Mouse (Mus musculus): ENCODE data around the gene Clca3a1.

- no peak for TF ChIP-seq CEBPB (IDR thresholded peaks at IDR 0.05; ENCODE audit: insufficient read depth, poor library complexity, severe bottlenecking)
- no peak for TF ChIP-seq USF1 (IDR thresholded peaks at IDR 0.05; ENCODE audit: low read depth)
- TF ChIP-seq TCF12 (IDR thresholded peaks at IDR 0.05; ENCODE audit: insufficient read depth, poor library complexity, severe bottlenecking), result no peak
- no peak for TF ChIP-seq POLR2A (IDR thresholded peaks at IDR 0.05; ENCODE audit: insufficient read length, low read depth)
- TF ChIP-seq E2F4 (IDR thresholded peaks at IDR 0.05; ENCODE audit: insufficient read depth), result no peak
- no peak for TF ChIP-seq MAX (IDR thresholded peaks at IDR 0.05; ENCODE audit: low read depth)
- TF ChIP-seq MYOD1 (IDR thresholded peaks at IDR 0.05; ENCODE audit: control insufficient read depth in 1 of 3, insufficient read length in 2 of 3, low read depth in 2 of 3), result no peak
- peak; percentile 38 for TF ChIP-seq POLR2AphosphoS2 (IDR thresholded peaks at IDR 0.05; ENCODE audit: insufficient read length, low read depth)
- no peak for TF ChIP-seq TCF3 (IDR thresholded peaks at IDR 0.05; ENCODE audit: insufficient read length, low read depth)
- TF ChIP-seq MYOG (IDR thresholded peaks at IDR 0.05; ENCODE audit: control insufficient read depth in 1 of 3, insufficient read depth in 1 of 3, insufficient read length in 2 of 3, low read depth in 2 of 3), result no peak
- no peak for TF ChIP-seq REST (IDR thresholded peaks at IDR 0.05; ENCODE audit: insufficient read depth, insufficient read length)
- TF ChIP-seq SRF (IDR thresholded peaks at IDR 0.05; ENCODE audit: control insufficient read depth, insufficient read length, low read depth), result no peak
These were observed 77.5 kb downstream of the Clca3a1 start for GRCm38 (mm10) chr3:144683136-144683814.

Measured in myocyte (in vitro differentiated cells).